9 mouse cellular contexts compared by ENCODE assay signal in genomic region chr2:103667962-103668815, GRCm38 (mm10).
A peak's percentile ranks its signal among the peaks of the same experiment; 100 is the strongest.
DNase-seq lines count a peak whose midpoint lies in the region; ATAC-seq and TF ChIP-seq lines count a peak whose summit lies in the region.
"Had no signal": no experiment of that assay in that cellular context is flagged by ENCODE, and none has a peak within 500 bp of the region (broad histone marks: within the 10 kb centered on the region; RNA-seq: fewer than 3 reads in every experiment).

No protein-coding gene starts in this region.

- no peak overlapping the region for H3K27ac ChIP-seq in embryonic facial prominence, embryonic 14.5 days (replicated peaks; ENCODE audit: low read depth, low read length)
- H3K27ac ChIP-seq in thymus, adult 2 months (ENCODE audit: control insufficient read depth, insufficient read depth, low read length) = peak overlapping the region; percentile 57
- H3K27ac ChIP-seq: embryonic facial prominence, embryonic 12.5 days had no signal

- no peaks in the 10 kb centered on the region for H3K36me3 ChIP-seq in embryonic facial prominence, embryonic 14.5 days (ENCODE audit: control insufficient read depth, insufficient read depth, low read length)
- H3K36me3 ChIP-seq in thymus, adult 2 months (ENCODE audit: control insufficient read depth, insufficient read depth, low read length) = no peaks in the 10 kb centered on the region
- H3K36me3 ChIP-seq: embryonic facial prominence, embryonic 12.5 days had no signal

- no peaks in the 10 kb centered on the region for H3K9me3 ChIP-seq in embryonic facial prominence, embryonic 14.5 days (ENCODE audit: control insufficient read depth, low read length)
- H3K9me3 ChIP-seq: embryonic facial prominence, embryonic 12.5 days had no signal

- DNase-seq in cerebellum, adult 9-11 months = peak; percentile 10
- no peak for DNase-seq in cerebellum, adult 11-12 months
- peak; percentile 91 for DNase-seq in CD4-positive, CD25-positive, alpha-beta regulatory T cell, adult 2 months (ENCODE audit: low read depth, low spot score)
- peak; percentile 81 for DNase-seq in embryonic facial prominence, embryonic 14.5 days (ENCODE audit: low spot score)
- DNase-seq in heart, postnatal 14 days = peak; percentile 57 to 63
- peak; percentile 64 to 66 for DNase-seq in layer of hippocampus, adult 8-10 months (ENCODE audit: low spot score in 2 of 2)
- DNase-seq in lung, postnatal 4 days = peak; percentile 74 to 78
- DNase-seq in thymus, adult 2 months = peak; percentile 73

- TF ChIP-seq CTCF in thymus, adult 2 months (IDR thresholded peaks at IDR 0.05; ENCODE audit: borderline replicate concordance, control insufficient read depth, extremely low read depth, insufficient read depth, low read length, poor library complexity) = no peak

- intact Hi-C loops in heart, postnatal 14 days (cut with DNase I) = no loop called here

- no peak overlapping the region for H3K9ac ChIP-seq in embryonic facial prominence, embryonic 14.5 days (ENCODE audit: low read depth, low read length)
- H3K9ac ChIP-seq: embryonic facial prominence, embryonic 12.5 days had no signal

- no peak overlapping the region for H3K4me3 ChIP-seq in embryonic facial prominence, embryonic 14.5 days (ENCODE audit: low read depth, low read length)
- H3K4me3 ChIP-seq in thymus, adult 2 months (ENCODE audit: control insufficient read depth, insufficient read depth, low read length) = no peak overlapping the region
- H3K4me3 ChIP-seq: embryonic facial prominence, embryonic 12.5 days had no signal

- peaks cover 24% of the 10 kb centered on the region for H3K4me1 ChIP-seq in embryonic facial prominence, embryonic 14.5 days (ENCODE audit: control insufficient read depth, insufficient read depth, low read length)
- peaks cover 53% of the 10 kb centered on the region for H3K4me1 ChIP-seq in thymus, adult 2 months (replicated peaks; ENCODE audit: control insufficient read depth, insufficient read depth, low read length)

- no peak overlapping the region for H3K4me2 ChIP-seq in embryonic facial prominence, embryonic 14.5 days (ENCODE audit: low read depth, low read length)
- H3K4me2 ChIP-seq: embryonic facial prominence, embryonic 12.5 days had no signal

- no peaks in the 10 kb centered on the region for H3K27me3 ChIP-seq in embryonic facial prominence, embryonic 14.5 days (replicated peaks; ENCODE audit: control insufficient read depth, insufficient read depth, low read length)
- no peaks in the 10 kb centered on the region for H3K27me3 ChIP-seq in thymus, adult 2 months (ENCODE audit: control insufficient read depth, insufficient read depth, low read length)
- H3K27me3 ChIP-seq: embryonic facial prominence, embryonic 12.5 days had no signal

- TF ChIP-seq POLR2A in thymus, adult 2 months (IDR thresholded peaks at IDR 0.05; ENCODE audit: control insufficient read depth, extremely low read depth, insufficient read depth, low read length, poor library complexity) = no peak

- 63% methylated on average over 8 of the region's 8 CpGs for WGBS in embryonic facial prominence, embryonic 14.5 days
- WGBS in thymus, adult 2 months = 77% methylated on average over 8 of the region's 8 CpGs

- ATAC-seq in embryonic facial prominence, embryonic 14.5 days (ENCODE audit: low read depth) = no peak; the same call in 1 of the 2 replicates
